Mouse (Mus musculus): ENCODE measurements around the gene Tifa. TPM values are rescaled to one million over a fixed set of nuclear protein-coding genes. Genes with fewer than 3 reads are reported as not detected.

The Tifa gene
- total and polyA plus RNA-seq, 3 experiments = 1.4 to 3.2 (median 2.8) TPM

- H3K36me3 ChIP-seq (replicated peaks in 1 of 2; ENCODE audit: control insufficient read depth in 1 of 2, insufficient read depth in 1 of 2, low read length in 1 of 2) = peaks cover 4 to 61% of the 10 kb centered on the region in 2 experiments
- H3K9ac ChIP-seq (ENCODE audit: insufficient read depth, low read depth) = no peak overlapping the region
- no peak overlapping the region for H3K27ac ChIP-seq (ENCODE audit: insufficient read depth, low read depth)
- DNase-seq (ENCODE audit: extremely low read depth) = no peak
- in situ Hi-C loops (cut with MboI; ENCODE audit: low pct_ligation_motif_present, low pct_unique_long_range_greater_than_20kb, low sequenced_read_pairs) (no loop called here), dilution Hi-C loops (cut with MboI; ENCODE audit: extremely low pct_ligation_motif_present, extremely low pct_unique_long_range_greater_than_20kb, low sequenced_read_pairs) (no loop called here)
- no peak overlapping the region for H3K4me3 ChIP-seq (replicated peaks in 1 of 3; ENCODE audit: low read depth in 2 of 3, low read length in 2 of 3, poor library complexity in 1 of 3)
- H3K79me2 ChIP-seq (replicated peaks; ENCODE audit: control insufficient read depth, extremely low read depth, insufficient read depth, poor library complexity, severe bottlenecking) = peaks cover 28% of the 10 kb centered on the region
- no peaks in the 10 kb centered on the region for H3K9me3 ChIP-seq (replicated peaks; ENCODE audit: low read length)
- H3K4me1 ChIP-seq (ENCODE audit: control insufficient read depth in 1 of 2, insufficient read depth in 2 of 2) = peaks cover 4 to 25% of the 10 kb centered on the region in 2 experiments; a peak in 2 of 4 replicates
- no peaks in the 10 kb centered on the region for H3K27me3 ChIP-seq (replicated peaks)
- H3K4me2 ChIP-seq (ENCODE audit: insufficient read depth, low read depth, poor library complexity, severe bottlenecking) = no peak overlapping the region
- TF ChIP-seq MAX (IDR thresholded peaks at IDR 0.05; ENCODE audit: low read length) (no peak), SIN3A (IDR thresholded peaks at IDR 0.05; ENCODE audit: low read length) (no peak), EP300 (IDR thresholded peaks at IDR 0.05; ENCODE audit: low read length) (no peak), ETS1 (conservative IDR thresholded peaks at IDR 0.05; ENCODE audit: low read depth, low read length) (no peak), GABPA (IDR thresholded peaks at IDR 0.05; ENCODE audit: insufficient replicate concordance, low read depth, low read length) (no peak), CHD2 (IDR thresholded peaks at IDR 0.05; ENCODE audit: low read length) (no peak), KAT2A (IDR thresholded peaks at IDR 0.05; ENCODE audit: insufficient replicate concordance, low read length) (no peak), PAX5 (IDR thresholded peaks at IDR 0.05; ENCODE audit: low read length) (no peak), JUN (IDR thresholded peaks at IDR 0.05; ENCODE audit: insufficient read depth, low read depth, low read length) (no peak), MYC (IDR thresholded peaks at IDR 0.05; ENCODE audit: low read depth, low read length) (no peak), NRF1 (IDR thresholded peaks at IDR 0.05; ENCODE audit: low read depth, low read length) (no peak), CHD1 (IDR thresholded peaks at IDR 0.05; ENCODE audit: low read depth, low read length) (no peak), ZNF384 (IDR thresholded peaks at IDR 0.05; ENCODE audit: low read depth, low read length) (no peak), E2F4 (IDR thresholded peaks at IDR 0.05; ENCODE audit: insufficient replicate concordance, low read depth, low read length) (no peak), ELF1 (IDR thresholded peaks at IDR 0.05; ENCODE audit: low read depth, low read length) (no peak), POLR2AphosphoS2 (IDR thresholded peaks at IDR 0.05; ENCODE audit: low read depth, low read length) (no peak), MXI1 (IDR thresholded peaks at IDR 0.05; ENCODE audit: low read depth, low read length) (no peak), CTCF (conservative IDR thresholded peaks at IDR 0.05 in 1 of 2, IDR thresholded peaks at IDR 0.05 in 1 of 2; ENCODE audit: low read depth in 2 of 2, low read length in 2 of 2) (no peak), ZC3H11A (IDR thresholded peaks at IDR 0.05; ENCODE audit: low read depth, low read length) (no peak)
Observed at GRCm38 (mm10) chr3:127834040-127834439, 44.4 kb downstream of the Tifa start.

- no peak overlapping the region for H3K27ac ChIP-seq (ENCODE audit: insufficient read depth, low read depth)
- no peak for DNase-seq (ENCODE audit: extremely low read depth)
- no peaks in the 10 kb centered on the region for H3K9me3 ChIP-seq (replicated peaks; ENCODE audit: low read length)
- H3K9ac ChIP-seq (ENCODE audit: insufficient read depth, low read depth) = no peak overlapping the region
- TF ChIP-seq UBTF (IDR thresholded peaks at IDR 0.05; ENCODE audit: low read depth, low read length) (no peak), JUND (conservative IDR thresholded peaks at IDR 0.05; ENCODE audit: low read depth, low read length) (no peak), SMC3 (IDR thresholded peaks at IDR 0.05; ENCODE audit: low read depth, low read length) (no peak), CHD2 (IDR thresholded peaks at IDR 0.05; ENCODE audit: low read length) (no peak), ELF1 (IDR thresholded peaks at IDR 0.05; ENCODE audit: low read depth, low read length) (no peak), SIN3A (IDR thresholded peaks at IDR 0.05; ENCODE audit: low read length) (no peak), ZMIZ1 (IDR thresholded peaks at IDR 0.05; ENCODE audit: low read depth, low read length) (no peak), MAZ (IDR thresholded peaks at IDR 0.05; ENCODE audit: low read depth, low read length) (no peak), NELFE (IDR thresholded peaks at IDR 0.05; ENCODE audit: low read depth, low read length) (no peak), JUN (IDR thresholded peaks at IDR 0.05; ENCODE audit: insufficient read depth, low read depth, low read length) (no peak), MXI1 (IDR thresholded peaks at IDR 0.05; ENCODE audit: low read depth, low read length) (no peak), CHD1 (IDR thresholded peaks at IDR 0.05; ENCODE audit: low read depth, low read length) (no peak), ZC3H11A (IDR thresholded peaks at IDR 0.05; ENCODE audit: low read depth, low read length) (no peak)
- H3K27me3 ChIP-seq (replicated peaks) = no peaks in the 10 kb centered on the region
- in situ Hi-C loops (cut with MboI; ENCODE audit: low pct_ligation_motif_present, low pct_unique_long_range_greater_than_20kb, low sequenced_read_pairs) = no loop called here
- H3K4me3 ChIP-seq (replicated peaks in 1 of 3; ENCODE audit: low read depth in 2 of 3, low read length in 2 of 3, poor library complexity in 1 of 3) = no peak overlapping the region
- peaks cover 4 to 25% of the 10 kb centered on the region in 2 experiments; a peak in 2 of 4 replicates for H3K4me1 ChIP-seq (ENCODE audit: control insufficient read depth in 1 of 2, insufficient read depth in 2 of 2)
- H3K4me2 ChIP-seq (ENCODE audit: insufficient read depth, low read depth, poor library complexity, severe bottlenecking) = no peak overlapping the region
- peaks cover 4 to 47% of the 10 kb centered on the region in 2 experiments for H3K36me3 ChIP-seq (replicated peaks in 1 of 2; ENCODE audit: control insufficient read depth in 1 of 2, insufficient read depth in 1 of 2, low read length in 1 of 2)
- H3K79me2 ChIP-seq (replicated peaks; ENCODE audit: control insufficient read depth, extremely low read depth, insufficient read depth, poor library complexity, severe bottlenecking) = peaks cover 20% of the 10 kb centered on the region
- dilution Hi-C loops (cut with MboI; ENCODE audit: extremely low pct_ligation_motif_present, extremely low pct_unique_long_range_greater_than_20kb, low sequenced_read_pairs) = no loop called here
Observed at GRCm38 (mm10) chr3:127835594-127835993, 46.0 kb downstream of the Tifa start.

All from CH12.LX (cell line).